Mouse (Mus musculus): ENCODE measurements around the gene Trim15. TPM values are rescaled to one million over a fixed set of nuclear protein-coding genes. Genes with fewer than 3 reads are reported as not detected.

Trim15 gene
- total RNA-seq, 2 experiments from 2014 or later: not detected

- no peak for DNase-seq
Measured at GRCm38 (mm10) chr17:36869284-36869954, 2.4 kb upstream of the Trim15 start, which contains the start of gene Trim10. Gene Trim10 (plus strand): TSS chr17:36869574.

- no peak for DNase-seq
Measured at GRCm38 (mm10) chr17:36868836-36869235, 1.8 kb upstream of the Trim15 start.

DNA sequence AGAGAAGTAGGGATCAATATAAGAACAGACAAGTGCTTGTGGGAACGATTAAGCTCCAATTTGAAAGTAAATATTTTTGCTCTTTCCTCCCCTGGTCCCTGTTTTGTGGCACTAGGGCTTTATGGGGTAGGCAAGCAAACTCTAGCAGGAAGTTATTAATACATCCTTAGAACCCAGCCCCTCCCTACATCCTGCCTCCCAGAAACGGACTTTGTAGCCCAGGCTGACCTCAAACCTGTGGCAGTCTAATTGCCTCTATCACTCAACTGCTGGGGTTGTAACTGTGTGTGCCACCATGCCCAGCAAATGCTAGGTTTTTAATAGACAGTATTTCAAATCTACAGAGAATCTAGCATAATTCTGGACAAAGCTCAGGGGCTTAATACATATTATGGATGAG, 5.3 kb downstream of the Trim15 start:
- no peak for DNase-seq

DNA sequence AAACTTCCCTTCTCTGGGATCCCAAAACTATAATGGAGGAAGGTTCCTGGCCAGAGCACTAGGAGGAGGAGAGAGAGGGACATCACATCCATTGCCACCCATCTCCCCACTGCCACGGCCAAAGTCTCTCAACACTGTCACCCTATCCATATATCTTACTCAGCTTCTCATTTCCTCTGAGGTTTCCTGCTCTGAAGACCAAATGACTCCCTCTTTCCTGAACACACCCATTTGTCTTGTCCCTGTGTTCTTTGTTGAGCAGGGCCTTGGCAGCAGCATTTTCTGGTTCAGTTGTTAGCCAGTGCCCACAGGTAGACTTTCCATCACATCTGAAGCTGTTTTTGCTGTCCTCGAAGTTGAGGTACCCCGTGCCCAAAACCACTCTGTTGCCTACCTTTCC, 8.8 kb downstream of the Trim15 start:
- DNase-seq: no peak

DNA sequence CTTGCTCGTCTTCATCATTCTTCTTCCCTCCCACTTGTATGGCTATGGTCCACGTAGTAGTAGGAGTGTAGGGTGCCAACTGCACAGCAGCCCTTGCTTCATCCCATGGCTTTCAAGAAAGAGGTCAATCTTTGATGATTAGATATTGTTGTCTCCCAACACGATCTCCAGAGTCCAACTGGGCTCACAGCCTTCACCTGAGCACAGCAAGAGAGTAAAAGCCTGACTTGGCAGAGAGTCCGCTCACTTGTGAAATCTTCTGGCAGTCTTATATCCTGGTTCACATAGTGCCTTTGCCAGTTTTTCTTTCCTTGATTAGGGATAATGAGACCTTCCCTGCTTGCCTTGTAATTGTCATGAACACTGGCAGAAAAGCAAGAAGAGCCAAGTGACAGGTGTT, 10.8 kb downstream of the Trim15 start:
- no peak for DNase-seq

DNA sequence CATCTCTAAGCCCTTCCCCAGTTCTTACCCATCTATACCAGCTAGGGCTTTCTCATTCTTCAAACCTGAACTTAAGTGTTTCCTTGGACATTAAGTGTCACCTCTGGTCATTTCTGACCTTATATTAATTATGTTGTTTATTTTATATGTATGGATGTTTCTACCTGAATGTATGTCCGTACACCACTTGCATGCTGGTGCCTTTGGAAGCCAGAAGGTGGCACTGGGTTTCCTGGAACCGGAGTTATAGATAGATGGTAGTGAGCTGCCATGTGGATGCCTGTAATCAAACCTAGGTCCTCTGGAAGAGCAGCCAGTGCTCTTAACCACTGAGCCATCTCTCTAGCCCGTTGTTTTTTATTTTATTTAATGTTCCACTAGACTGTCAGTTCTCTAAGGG, 11.5 kb downstream of the Trim15 start:
- DNase-seq: no peak

DNA sequence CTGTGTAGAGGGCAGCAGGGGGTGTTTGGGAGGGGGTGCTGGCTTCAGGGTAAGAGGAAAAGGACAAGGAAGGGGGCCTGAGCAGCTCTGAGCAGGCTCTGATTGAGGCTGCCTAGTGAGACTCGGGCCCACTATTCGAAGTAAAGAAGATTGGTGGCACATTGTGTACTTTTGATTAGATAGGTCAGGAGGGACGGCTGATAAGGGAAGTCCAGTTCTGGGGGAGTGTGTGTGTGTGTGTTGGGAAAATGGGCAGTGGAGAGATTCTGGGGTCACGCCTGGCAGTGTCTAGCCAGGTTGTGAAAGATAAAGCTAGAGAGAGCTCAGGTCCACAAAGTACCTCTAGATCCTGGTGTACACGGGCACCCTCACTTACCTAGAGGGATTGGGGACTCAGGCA, 15.4 kb downstream of the Trim15 start:
- DNase-seq: no peak

- no peak for DNase-seq
Measured at GRCm38 (mm10) chr17:36851200-36851599, 15.8 kb downstream of the Trim15 start.

GRCm38 (mm10) chr17:36849992-36850391, 17.0 kb downstream of the Trim15 start:
- DNase-seq: no peak

- no peak for DNase-seq
Measured at GRCm38 (mm10) chr17:36848911-36849310, 18.1 kb downstream of the Trim15 start.

DNA sequence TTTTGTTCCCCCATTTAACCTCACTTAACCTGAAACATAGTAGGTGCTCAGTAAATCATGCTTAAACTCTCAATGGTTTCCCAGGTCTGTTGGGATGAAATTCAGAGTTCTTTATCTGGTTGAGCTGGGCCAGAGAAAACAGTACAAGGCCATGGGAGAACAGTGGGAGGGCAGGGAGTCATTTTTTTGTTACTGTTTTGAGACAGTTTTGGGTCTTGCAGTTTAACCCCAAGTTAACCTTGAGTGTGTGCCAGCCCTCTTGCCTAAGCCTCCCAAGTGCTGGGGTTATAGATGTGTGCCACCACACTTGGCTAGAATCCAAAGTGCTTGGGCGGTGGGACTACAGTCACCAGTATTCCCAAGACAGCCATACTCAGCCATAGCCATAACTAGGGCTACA, 22.3 kb downstream of the Trim15 start:
- no peak for DNase-seq

GRCm38 (mm10) chr17:36844286-36844719, 22.7 kb downstream of the Trim15 start:
- DNase-seq: no peak

GRCm38 (mm10) chr17:36843696-36844095, 23.3 kb downstream of the Trim15 start:
- DNase-seq: no peak

DNA sequence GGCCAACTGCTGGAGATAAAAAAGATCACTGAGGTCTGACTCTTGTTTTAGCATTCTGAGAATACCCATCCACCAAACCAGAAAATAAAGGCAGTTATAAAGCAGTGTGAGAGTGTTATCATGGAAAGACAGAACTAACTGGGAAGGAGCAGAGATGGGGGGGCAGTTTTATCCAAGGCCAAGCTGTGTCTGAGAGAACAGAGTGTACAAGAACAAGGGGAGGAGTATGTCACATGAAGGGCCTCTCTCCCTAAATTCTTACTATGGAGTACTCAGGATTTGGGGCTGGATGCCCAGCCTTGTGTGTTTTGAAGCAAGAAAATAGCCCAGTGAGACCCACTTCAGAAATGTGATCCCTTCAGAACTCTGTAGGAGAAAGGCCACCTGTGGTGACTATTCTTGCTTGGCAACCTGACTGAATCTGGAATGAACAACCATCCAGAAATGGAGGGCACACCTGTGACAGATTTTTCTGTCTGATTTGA, 26.0 kb downstream of the Trim15 start:
- no peak for DNase-seq

- no peak for DNase-seq
Measured at GRCm38 (mm10) chr17:36839931-36840330, 27.1 kb downstream of the Trim15 start.

DNA sequence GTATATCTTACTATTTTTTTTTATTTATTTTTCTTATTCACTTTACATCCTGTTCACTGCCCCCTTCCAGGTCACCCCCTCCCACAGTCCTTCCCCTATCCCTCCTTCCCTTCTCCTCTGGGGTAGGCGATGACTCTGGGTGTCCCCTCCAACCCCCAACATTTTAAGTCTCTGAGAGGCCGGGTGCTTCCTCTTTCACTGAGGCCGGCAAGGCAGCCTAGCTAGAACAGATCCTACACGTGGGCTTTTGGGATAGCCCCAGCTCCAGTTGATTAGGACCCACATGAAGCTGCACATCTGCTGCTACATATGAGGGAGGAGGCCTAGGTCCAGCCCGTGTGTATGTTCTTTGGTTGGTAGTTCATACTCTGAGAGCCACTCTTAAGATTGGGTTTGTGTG, 28.0 kb downstream of the Trim15 start:
- DNase-seq: no peak

DNA sequence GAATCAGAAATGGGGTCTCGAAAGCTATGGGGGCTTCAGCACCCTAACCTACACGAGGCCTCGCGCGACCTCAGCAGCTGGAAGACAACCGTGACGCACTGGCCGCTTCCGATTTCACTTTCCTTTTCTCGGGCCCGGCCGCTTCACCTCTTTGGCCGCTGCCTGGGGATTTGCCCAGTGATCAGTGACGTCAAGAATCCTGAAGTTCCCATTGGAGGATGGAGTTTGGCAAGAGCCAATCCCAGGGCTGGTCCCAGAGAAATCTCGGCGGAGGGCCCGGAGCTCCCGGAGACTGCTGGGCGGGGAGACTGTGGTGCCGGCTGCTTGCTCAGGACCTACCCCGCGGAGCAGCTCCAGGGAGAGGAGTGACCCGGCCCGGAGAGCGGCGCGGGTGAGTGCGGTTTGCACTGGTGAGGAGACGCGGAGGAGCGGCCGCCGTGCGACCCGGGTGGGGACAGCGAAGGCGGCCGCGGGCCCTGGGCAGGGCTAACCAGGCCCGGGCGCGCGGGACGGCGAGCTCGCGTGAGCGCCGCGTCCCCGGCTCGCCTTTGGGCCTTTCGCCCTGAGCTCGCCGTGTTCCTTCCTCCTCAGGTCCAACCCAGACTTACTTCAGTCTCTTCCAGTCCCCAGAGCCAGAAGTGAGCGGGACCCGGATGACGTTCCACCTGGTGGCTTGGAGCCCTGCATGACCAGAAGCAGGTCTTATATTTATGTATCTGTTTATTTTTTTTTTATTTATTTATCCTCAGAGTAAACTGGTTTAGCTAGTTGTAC, 29.9 kb downstream of the Trim15 start, which contains the start of gene Trim26:
Gene Trim26 (plus strand): TSS at position 261 of the 774 bp plus-strand sequence.
- DNase-seq: peak; percentile 99

- DNase-seq: no peak
Measured at GRCm38 (mm10) chr17:36836427-36836812, 30.6 kb downstream of the Trim15 start.

DNA sequence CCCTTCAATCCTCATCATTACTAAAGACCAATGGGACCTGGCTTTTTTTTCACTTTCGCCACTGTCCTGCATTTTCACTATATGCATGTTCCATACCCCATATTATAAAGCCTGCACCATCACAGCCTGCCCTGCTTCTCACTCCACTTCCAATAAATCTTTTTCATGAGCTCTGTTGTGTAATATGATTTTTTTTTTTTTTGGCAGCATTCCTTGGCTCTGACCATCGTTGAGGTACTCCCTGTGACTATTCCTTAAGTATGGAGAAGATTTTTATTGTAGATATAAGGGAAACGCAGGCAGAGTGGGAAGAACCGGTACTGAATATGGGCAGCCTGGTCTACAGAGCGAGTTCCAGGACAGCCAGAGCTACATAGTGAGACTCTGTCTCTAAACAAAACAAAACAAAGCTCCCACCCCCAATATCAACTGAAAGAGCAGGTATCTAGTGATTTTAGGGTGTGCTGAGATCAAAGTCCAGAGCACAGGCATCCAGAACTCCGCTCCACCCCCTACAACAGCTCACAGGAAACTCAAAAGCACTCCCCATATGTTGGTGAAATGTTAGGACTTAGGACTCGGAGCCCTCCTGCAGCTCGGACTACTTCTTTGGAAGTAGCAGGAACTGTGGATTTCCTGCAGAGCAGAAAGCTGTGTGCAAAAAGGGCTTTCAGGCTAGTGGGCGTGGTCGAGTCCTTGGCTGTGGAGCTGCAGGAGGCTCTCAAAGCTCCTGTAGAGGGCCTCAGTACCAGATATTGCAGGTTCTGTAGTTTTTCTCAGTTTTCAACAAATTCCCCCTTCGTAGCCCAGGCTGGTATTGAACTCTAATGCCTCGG, 31.2 kb downstream of the Trim15 start:
- DNase-seq: peak; percentile 43

- DNase-seq: no peak
Measured at GRCm38 (mm10) chr17:36832694-36833093, 34.3 kb downstream of the Trim15 start.

DNA sequence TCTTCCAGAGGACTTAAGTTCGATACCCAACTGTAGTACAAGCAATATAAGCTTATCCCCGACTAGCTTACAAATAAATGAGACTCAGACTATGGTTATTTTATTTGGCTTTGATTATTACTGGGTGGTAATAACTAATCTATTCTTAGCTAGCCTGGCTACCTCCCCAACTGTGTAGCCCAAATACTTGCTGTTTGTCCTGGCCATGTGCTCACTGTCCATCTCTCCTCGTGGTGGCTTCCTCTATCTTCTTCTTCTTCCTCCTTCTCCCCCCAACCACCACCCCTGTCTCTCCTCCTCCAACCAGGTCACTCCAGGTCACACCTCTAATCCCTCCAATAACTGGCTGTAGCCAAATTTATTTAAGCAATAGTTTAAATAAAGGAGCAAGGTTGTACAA, 36.5 kb downstream of the Trim15 start:
- DNase-seq: no peak

DNA sequence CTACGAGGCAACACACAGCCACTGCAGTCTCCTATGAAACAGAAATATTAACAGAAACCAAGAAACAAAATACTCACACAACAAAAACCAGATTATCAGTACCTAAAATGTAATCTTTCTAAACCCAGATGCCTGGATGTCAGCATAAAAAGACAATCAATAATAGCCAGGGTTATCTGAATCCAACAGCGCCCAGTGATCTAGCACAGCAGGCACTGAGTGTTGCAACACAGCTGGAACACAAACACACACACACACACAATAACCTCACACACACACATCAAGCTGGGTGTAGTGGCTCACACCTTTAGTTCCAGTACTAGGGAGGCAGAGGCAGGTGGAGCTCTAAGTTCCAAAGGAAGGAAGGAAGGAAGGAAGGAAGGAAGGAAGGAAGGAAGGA, 38.5 kb downstream of the Trim15 start:
- no peak for DNase-seq

GRCm38 (mm10) chr17:36826002-36826401, 41.0 kb downstream of the Trim15 start:
- DNase-seq: peak; percentile 78
